Mouse (Mus musculus) natural killer cell, adult 2 months (primary cell): ENCODE data around the gene Rfx5.
"Not testable (repeated sequence)": the region's sequence is repeated elsewhere in the genome, so short reads cannot be mapped to it uniquely, and the experiment has no call there.

Experiments
- DNase-seq, 2 experiments: peaks; one replicate each; pipeline ENCODE4 v3.0.0; 2022; ENCODE audit warnings: low spot score in 2 of 2

Gene Rfx5

DNA sequence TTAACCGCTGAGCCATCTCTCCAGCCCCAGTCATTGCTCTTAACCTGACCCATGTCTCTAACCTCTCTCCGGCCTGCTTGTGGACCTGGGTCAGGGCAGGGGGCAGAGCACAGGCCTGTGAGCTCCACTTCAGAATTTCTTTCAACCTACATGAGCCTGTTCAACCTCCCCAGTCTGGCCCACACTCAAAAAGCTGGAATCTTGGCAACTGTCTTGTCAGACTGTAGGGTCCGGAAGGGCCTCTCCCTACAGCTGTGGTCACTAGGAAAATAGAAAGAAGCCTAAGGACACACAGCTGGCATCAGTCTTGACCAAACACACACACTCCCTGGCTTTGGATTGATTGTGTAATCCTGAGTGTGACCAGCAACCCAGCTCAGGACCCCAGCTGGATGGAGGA lies 18.5 kb upstream of the Rfx5 start:
- DNase-seq: not testable (repeated sequence)

DNA sequence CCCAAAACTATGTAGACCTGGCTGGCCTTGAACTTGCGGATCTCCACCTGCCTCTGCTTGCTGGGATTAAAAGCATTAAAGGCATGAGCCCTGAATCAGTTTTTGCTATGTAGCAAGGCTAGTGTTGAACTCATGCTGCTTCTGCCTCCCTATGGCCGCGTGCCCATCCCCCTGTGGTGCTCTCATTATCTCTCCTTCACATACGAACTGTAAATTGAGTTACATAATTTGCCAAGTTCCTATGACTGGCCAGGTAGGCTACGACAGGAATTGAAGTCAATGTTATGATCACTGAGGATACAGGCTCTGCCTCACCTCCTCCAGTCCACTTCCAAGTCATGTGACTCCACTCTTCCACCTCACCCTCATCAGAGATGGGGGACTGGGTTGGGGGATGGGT lies 17.7 kb upstream of the Rfx5 start:
- not testable (repeated sequence) for DNase-seq

DNA sequence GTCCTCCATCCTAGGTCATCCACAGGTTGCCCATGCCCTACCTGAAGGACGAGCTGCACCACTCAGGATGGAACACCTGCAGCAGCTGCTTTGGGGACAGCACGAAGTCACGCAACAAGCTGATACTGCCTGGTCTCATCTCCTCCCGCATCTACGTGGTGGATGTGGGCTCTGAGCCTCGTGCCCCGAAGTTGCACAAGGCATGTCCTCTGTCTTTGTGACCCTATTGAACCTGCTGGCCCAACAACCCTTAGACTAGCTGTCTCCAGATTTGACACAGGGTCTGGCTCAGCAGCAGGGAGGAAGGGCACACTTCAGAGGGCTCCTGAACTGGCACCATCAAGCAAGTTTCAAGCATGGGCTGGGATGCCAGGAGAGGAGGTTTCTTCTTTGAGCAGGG lies 16.7 kb upstream of the Rfx5 start:
- DNase-seq: not testable (repeated sequence)

DNA sequence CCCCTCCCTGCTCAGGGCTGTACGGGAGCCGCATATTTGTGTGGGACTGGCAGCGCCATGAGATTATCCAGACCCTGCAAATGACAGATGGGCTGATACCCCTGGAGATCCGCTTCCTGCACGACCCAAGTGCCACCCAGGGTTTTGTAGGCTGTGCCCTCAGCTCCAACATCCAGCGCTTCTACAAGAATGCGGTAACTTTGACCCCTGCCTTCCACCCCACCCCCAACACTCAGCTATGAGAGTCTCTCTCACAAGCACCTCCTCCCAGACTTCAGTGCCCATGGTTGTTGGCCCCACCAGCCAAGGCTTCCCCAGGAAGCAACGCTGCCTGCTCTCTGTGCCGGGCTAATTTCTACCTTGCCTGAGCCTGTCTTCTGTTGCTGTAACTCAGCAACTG lies 13.8 kb upstream of the Rfx5 start:
- not testable (repeated sequence) for DNase-seq

DNA sequence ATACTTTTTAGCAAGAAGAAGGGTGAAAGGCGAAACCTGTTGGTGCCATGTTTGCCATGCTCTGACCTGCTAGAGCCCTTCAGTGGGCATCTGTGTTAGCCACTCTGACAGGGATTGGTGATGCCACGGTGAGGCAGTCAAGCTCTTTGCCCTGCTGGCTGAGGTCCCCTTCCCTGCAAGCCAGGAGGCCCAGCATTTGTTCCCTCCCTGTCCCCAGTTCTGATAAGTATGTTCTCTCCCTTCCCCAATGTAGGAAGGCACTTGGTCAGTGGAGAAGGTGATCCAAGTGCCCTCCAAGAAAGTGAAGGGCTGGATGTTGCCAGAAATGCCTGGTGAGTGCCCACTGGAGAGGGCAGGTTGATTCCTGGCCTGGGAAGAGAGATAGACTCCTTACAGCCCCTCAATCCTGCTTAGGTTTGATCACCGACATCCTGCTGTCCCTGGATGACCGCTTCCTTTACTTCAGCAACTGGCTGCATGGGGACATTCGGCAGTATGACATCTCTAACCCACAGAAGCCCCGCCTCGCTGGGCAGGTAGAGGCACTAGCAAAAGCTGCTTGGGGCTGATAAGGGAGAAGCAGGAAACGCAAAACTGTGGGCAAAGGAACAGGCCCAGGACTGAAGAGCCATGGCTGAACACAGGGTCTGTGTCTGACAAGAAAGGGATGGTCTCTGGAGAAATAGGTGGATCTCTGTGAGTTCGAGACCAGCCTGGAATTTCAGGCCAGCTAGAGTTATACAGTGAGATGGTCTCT lies 11.5 kb upstream of the Rfx5 start:
- not testable (repeated sequence) for DNase-seq

DNA sequence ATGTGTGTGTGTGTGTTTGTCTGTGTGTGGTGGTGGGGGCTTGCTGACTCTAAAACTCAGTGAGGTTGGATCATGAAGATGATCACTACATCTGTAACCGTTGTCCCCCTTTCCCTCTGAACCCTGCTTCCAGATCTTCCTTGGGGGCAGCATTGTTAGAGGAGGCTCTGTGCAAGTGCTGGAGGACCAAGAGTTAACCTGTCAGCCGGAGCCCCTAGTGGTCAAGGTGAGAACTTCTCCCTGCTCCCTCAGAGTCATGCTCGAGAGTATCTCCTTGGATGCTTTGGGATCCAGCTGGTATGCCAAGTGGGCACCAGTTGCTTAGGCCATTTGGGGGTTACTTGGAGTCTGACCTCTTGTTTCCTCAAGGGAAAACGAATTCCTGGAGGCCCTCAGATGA lies 10.2 kb upstream of the Rfx5 start:
- DNase-seq: not testable (repeated sequence)

DNA sequence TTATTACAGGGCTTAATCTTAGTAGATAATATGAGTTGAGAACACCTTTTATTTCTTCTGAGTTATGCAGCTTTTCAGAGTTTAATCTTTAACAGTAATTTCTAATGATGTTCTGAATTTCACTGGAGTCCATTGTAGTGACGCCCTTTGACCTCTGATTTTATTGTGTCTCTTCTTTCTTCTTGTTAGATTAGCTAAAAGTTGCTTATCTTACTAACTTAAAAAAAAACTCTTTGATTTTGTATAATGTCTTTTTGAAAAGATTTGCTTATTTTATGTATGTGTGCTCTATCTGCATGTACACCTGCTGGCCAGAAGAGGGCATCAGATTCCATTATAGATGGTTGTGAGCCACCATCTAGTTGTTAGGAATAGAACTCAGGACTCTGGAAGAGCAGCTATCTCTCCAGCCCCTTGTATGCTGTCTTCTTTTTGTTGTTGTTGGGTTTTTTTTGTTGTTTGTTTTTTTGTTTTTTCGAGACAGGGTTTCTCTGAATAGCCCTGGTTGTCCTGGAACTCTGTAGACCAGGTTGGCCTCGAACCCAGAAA lies 5.7 kb upstream of the Rfx5 start:
- DNase-seq: peak in 1 of 2 experiments; percentile 33

DNA sequence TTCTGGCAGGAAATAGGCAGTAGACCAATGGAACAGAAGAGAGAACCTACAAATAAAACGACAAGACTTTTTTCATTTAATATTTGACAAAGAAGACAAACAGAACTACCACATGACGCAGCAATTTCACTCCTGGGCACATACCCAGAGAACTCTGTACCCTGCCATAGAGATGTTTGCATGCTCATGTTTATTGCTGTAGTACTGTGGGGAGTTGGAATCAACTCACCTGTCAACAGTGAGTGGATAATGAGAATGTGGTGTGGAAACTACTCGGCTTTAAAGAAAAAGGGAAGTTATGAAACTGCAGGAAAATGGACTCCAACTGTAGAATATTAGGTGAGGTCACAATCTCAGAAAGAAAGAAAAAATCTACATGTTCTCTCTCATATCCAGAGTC lies 4.2 kb upstream of the Rfx5 start:
- no peak for DNase-seq

DNA sequence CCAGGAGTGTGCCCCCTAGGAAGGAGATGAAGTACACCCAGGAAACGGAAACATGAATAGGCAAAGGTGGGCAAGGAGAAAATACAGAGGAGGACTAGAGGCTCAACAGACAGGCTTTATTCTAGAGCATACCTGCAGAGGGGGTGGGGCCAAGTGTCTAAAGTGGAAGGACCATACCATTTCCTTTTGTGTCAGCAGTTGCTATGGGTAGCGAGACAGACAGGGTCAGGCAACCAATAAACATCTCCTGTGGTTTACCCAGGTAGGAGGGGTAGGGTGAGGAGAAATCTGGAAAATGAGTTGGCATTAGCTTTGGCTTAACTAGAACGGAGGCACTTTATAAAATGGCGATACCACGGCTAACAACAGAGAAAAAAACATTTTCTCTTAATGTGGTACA lies 1.1 kb upstream of the Rfx5 start:
- peak; percentile 68 to 74 for DNase-seq

DNA sequence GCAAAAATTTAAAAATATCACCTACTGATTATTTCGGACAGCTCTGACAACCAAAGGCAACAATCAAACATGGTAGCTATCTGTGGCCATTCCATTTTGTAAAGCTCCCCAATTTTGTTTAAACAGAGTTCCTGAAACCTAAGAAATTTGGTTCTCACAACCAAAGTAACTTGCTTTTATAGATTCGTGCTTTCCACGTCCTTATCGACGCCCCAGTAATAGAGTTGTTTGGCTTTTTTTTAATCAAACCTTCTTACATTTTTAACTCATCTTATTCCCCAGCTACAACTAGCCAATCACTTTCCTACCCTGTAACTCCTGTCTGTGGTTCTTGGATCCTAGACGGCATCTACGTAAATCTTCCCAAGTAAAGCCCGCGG lies 501 bp upstream of the Rfx5 start:
- no peak for DNase-seq

DNA sequence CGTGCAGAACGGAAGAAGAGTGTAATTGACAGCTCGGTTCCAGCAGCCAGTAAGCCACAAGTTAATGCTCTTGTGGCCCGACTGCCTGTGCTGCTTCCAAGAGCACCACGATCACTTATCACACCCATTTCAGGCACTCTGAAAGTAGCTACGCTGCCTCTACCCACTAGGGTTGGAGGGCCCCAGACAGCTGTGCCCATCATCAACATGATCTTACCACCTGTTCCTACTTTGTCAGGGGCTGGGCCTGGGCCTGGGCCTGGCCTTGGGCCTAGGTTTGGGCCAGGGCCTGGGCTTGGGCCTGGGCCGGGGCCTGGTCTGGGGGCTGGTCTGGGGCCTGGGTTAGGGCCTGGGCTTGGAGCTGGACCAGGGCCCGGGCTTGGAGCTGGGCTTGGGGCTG lies 4.4 kb downstream of the Rfx5 start:
- DNase-seq: no peak

DNA sequence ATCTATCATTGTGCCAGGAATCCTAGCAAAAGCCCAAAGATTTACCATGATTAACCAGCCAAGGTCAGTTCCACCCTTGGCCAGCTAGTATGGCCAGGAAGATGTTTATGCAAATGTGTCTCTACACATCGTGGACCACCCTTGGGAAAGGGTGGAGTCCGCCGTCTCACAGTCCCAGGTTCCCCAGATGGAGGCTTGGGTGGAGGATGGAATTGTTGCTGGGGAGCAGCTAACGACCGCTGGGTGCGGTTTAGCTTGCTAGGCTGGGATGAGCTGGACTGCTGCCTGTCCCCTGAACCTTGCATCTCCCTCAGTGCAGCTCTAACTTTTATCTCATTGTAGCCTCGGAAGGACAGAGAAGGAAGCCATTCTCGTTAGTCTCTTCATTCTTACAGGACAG lies 6.0 kb downstream of the Rfx5 start:
- DNase-seq: no peak

DNA sequence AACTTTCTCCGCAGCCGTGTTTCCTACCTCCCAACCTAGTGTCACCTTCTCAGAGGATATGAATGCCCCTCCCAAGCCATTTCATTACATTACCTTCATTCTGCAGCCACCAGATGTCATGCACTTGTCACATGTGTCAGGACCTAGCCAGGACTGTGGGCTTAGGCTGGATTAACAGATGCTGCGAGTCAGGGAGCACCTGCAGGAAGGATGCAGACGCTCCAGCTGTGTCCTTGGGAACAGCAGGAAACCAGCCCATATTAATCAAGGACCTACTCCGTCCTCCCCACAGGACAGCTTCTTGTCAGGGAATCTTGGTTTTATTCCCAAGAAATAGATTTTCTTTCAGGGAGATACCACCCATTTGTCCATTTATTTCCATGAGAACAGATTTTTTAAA lies 6.4 kb downstream of the Rfx5 start:
- no peak for DNase-seq

DNA sequence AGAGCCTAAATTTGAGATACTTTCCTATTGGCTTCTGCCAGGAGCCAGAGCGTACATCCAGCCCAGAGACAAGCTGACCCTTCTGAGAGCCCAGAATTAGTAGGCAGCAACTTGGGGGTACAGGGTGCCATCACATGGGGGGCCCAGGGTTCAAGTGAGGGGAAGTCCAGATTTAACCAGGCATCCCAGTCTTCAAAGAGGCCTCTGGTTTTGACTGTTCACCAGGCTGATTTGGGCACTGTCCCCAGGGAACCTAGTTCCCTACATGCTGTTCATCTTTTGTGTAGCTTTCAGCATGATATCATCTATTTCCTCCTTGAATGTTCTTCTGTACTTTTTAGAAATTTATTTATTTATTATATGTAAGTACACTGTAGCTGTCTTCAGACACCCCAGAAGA lies 11.1 kb downstream of the Rfx5 start:
- no peak for DNase-seq

DNA sequence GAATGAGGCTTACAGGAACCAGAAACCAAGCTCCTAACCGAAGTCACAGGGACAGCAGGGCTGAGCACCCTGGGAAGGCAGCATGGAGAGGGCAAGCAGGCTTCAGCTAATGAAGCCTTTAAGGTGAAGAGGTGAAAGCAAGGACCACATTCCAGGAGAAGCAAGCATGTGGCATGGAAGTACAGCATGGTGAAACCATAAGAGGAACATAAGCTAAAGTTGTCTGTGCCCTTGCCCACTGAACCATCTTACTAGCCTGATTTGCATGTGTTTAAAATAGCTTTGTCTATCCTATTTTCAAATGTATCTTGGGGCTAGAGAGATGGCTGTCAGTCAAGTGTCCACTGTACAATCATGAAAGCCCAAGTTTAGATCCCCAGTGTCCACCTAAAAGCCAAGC lies 12.0 kb downstream of the Rfx5 start:
- peak in 1 of 2 experiments; percentile 15 for DNase-seq

DNA sequence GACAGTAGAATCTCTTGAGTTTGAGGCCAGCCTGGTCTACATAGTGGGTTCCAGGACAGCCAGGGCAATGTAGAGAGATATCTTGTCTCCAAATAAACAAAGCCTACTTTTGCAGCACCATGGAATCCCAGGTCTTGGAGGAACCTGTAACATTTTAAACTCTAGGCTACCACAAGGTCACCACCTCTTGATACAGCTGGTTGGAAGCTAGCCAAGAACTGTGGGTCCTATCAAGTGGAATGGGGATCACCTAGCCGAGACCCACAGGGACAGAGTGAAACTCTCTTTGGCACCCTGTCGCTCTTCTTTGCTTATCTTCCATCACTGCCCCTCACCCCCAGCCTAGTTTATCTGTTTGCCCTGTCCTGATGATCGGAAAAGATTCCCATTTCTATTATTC lies 18.7 kb downstream of the Rfx5 start:
- no peak for DNase-seq

DNA sequence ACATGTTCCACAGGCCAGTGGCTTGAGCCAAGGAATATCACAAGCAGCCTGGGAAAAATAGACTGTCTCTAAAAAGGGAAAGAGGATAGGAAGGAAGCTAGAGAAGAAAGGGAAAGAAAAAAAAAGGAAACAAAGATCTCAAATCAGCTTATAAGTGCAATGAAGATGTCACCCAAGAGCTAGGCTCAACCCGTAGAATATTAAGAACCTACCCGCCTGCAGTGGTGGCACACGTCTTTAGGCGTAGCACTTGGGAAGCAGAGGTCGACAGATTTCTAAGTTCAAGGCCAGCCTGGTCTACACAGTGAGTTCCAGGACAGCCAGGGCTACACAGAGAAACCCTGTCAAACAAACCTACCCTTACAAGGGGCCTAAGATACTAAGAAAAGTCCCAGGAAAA lies 19.7 kb downstream of the Rfx5 start:
- DNase-seq: no peak

DNA sequence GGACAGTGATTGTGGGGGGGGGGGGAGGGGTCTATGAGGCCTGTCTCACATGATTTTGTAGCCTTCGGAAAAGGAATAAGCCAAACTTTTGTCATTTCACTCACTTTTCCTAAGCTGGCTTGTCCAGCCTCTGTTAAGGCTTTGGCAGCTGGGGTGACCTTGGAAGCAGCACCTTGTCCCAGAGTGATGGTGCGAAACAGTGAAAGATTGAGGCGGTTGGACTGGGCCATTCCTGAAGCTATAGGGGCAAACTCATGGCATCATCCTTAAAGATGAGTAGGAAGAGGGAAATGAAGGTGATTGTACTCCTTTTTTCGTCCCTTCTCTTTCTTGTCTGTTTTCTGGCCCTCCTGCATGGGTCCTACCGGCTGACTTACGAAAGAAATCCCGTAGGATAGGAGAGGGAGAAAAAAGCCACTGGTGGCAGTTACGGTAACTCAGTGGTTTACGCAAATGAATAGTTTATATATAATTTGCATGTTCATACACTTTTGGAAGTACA lies 20.2 kb downstream of the Rfx5 start:
- no peak for DNase-seq

DNA sequence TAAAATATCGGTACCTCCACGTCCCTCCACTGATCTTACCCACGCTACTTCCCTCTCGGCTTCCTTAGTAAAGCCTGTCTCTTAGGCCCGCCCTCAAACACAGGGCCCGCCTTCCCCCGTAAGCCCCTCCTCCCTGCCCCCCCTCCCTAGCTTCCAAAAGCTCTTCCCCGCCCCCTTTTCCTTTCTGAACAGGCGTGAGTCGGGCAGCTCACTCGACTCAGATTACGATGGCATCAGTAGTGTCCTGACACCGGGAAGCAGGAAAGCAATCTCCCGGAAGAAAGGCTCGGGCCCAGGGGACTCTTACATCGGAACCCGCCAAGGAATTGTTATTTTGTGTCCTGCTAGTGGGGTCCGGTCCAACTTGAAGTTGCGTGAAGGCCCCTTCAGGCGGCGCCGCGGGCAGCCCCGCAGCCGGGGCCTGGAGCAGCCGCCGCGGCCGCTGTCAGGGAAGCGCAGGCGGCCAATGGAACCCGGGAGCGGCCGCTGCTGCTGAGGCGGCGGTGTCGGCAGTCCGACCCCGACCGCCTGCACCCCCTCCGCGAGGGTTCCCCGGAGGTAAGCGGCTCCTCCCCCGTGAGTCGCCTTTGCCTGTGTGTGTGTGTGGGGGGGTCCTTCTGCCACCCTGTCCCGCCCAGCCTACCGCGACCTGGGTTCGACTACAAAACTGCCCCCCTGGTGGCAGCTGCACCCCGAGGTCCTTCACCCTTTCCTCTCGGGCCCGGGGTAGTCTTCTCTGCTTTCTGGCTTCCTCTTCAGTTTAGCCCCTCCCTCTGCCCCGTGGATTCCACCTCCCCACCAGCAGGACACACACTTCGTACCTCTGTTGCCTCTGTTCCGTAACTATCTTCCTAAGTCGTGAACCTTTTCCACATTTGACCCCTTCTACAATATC lies 20.9 kb downstream of the Rfx5 start, which contains the start of gene Pi4kb:
Gene Pi4kb (plus strand): TSS at position 204 of the 895 bp plus-strand sequence.
- peak; percentile 91 for DNase-seq

DNA sequence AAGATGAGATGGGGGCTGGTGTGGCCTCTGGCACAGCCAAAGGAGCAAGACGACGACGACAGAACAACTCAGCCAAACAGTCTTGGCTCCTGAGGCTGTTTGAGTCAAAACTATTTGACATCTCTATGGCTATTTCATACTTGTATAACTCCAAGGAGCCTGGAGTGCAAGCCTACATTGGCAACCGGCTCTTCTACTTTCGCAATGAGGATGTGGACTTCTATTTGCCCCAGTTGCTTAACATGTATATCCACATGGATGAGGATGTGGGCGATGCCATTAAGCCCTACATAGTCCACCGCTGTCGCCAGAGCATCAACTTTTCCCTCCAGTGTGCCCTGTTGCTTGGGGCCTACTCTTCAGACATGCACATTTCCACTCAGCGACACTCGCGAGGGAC lies 30.4 kb downstream of the Rfx5 start:
- no peak for DNase-seq

DNA sequence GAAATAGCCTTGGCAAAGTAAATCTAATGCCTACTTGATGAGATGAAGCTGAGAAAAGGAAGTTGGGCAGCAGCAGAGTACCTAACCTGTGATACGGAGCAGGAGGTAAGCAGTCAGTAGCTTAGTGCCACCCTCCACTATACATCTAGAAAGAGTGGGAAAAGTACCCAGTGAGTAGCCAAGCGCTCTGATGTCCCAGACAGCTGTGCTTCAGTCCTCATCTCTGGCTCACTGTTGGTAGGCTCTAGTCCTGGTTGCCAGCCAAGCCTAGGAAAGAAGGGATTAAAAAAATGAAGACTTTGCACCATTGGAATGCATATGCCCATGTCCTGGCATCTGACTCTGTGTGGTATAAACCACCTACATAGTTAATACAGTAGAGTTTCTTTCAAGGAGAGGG lies 31.6 kb downstream of the Rfx5 start:
- DNase-seq: no peak

DNA sequence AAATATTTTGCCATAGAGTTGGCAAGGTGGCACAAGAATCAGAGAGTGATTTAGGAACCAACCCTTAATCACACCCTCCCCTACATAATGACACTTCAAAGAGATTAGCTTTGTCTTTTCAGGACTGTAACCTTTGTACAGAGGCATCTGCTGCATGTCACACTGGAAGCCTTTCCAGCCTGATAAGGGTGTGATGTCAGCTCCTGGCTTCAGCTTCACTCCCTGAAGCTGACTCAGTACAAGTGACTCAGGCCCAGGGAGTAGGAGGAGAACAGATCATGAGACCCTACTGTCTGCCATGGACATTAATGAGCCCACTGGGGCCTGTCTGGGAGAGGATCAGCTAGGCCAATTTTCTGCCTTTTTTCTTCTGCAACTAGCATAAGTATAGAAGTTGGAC lies 33.7 kb downstream of the Rfx5 start:
- DNase-seq: no peak
